Mouse (Mus musculus) spleen, adult 2 months (tissue): ENCODE results near the gene Angel2.

Experiments
- CTCF ChIP-seq: fragments of 200-500 bp; IDR thresholded peaks from 2 replicates; pipeline ENCODE4 v1.5.1; 2011; ENCODE audit warnings: mild to moderate bottlenecking, inconsistent platforms; ENCODE audit not compliant: insufficient read depth, insufficient read length, insufficient replicate concordance; ENCODE audit errors: extremely low read depth
- POLR2A ChIP-seq: fragments of 200-500 bp; IDR thresholded peaks from 2 replicates; pipeline ENCODE4 v1.6.1; 2011; ENCODE audit warnings: low read depth, low read length, inconsistent platforms

GRCm38 (mm10) chr1:190948846-190949245 is 23.9 kb downstream of the Angel2 start:
- TF ChIP-seq CTCF (no peak), POLR2A (no peak)
